Mouse (Mus musculus): ENCODE measurements around the gene Fam19a5.

The Fam19a5 gene

GRCm38 (mm10) chr15:87543599-87544338, at the start of gene Fam19a5:
Gene Fam19a5, plus strand, starts transcription at chr15:87544299.
- peak; percentile 90 to 94 for DNase-seq

- no peak for DNase-seq
These were observed 42.4 kb upstream of the Fam19a5 start for GRCm38 (mm10) chr15:87501737-87502136.

- DNase-seq: no peak
These were observed 36.8 kb upstream of the Fam19a5 start for GRCm38 (mm10) chr15:87507349-87507748.

- peak; percentile 81 to 84 for DNase-seq
These were observed 33.2 kb upstream of the Fam19a5 start for GRCm38 (mm10) chr15:87510886-87511285.

GRCm38 (mm10) chr15:87518161-87518560, 25.9 kb upstream of the Fam19a5 start:
- peak; percentile 56 to 72 for DNase-seq

- peak; percentile 51 to 56 for DNase-seq
These were observed 14.8 kb upstream of the Fam19a5 start for GRCm38 (mm10) chr15:87529271-87529670.

- DNase-seq: peak; percentile 61 to 68
These were observed 2.4 kb upstream of the Fam19a5 start for GRCm38 (mm10) chr15:87541656-87542055.

GRCm38 (mm10) chr15:87544401-87545129, 466 bp downstream of the Fam19a5 start:
- peak; percentile 74 to 76 for DNase-seq

- DNase-seq: peak; percentile 66 to 74
These were observed 1.1 kb downstream of the Fam19a5 start for GRCm38 (mm10) chr15:87545130-87545642.

GRCm38 (mm10) chr15:87545731-87546360, 1.7 kb downstream of the Fam19a5 start:
- DNase-seq: peak; percentile 70 to 71

- DNase-seq: peak; percentile 90 to 91
These were observed 2.9 kb downstream of the Fam19a5 start for GRCm38 (mm10) chr15:87547022-87547421.

GRCm38 (mm10) chr15:87549724-87550123, 5.6 kb downstream of the Fam19a5 start:
- peak; percentile 52 to 62 for DNase-seq

- DNase-seq: peak; percentile 60 to 65
These were observed 6.7 kb downstream of the Fam19a5 start for GRCm38 (mm10) chr15:87550756-87551155.

- DNase-seq: no peak
These were observed 7.5 kb downstream of the Fam19a5 start for GRCm38 (mm10) chr15:87551556-87551955.

- peak in 1 of 2 experiments; percentile 67 for DNase-seq
These were observed 11.7 kb downstream of the Fam19a5 start for GRCm38 (mm10) chr15:87555811-87556210.

- no peak for DNase-seq
These were observed 20.2 kb downstream of the Fam19a5 start for GRCm38 (mm10) chr15:87564331-87564730.

GRCm38 (mm10) chr15:87566040-87566929, 22.2 kb downstream of the Fam19a5 start:
- DNase-seq: peak; percentile 91 to 97

- DNase-seq: no peak
These were observed 26.1 kb downstream of the Fam19a5 start for GRCm38 (mm10) chr15:87570182-87570581.

- DNase-seq: no peak
These were observed 35.8 kb downstream of the Fam19a5 start for GRCm38 (mm10) chr15:87579861-87580260.

- DNase-seq: peak; percentile 52 to 59
These were observed 40.0 kb downstream of the Fam19a5 start for GRCm38 (mm10) chr15:87583921-87584621.

- DNase-seq: no peak
These were observed 46.9 kb downstream of the Fam19a5 start for GRCm38 (mm10) chr15:87590975-87591374.

All from cerebellum, postnatal 10 days (tissue).